Mouse (Mus musculus) lung, postnatal 0 days (tissue): ENCODE measurements around the gene St8sia2.

Experiments
- CTCF ChIP-seq: IDR thresholded peaks from 2 replicates; pipeline ENCODE4 v1.5.1; 2016; ENCODE audit warnings: antibody characterized with exemption, mild to moderate bottlenecking
- EP300 ChIP-seq: IDR thresholded peaks from 2 replicates; pipeline ENCODE4 v1.6.1; 2016; ENCODE audit warnings: antibody characterized with exemption, mild to moderate bottlenecking, control low read depth

DNA sequence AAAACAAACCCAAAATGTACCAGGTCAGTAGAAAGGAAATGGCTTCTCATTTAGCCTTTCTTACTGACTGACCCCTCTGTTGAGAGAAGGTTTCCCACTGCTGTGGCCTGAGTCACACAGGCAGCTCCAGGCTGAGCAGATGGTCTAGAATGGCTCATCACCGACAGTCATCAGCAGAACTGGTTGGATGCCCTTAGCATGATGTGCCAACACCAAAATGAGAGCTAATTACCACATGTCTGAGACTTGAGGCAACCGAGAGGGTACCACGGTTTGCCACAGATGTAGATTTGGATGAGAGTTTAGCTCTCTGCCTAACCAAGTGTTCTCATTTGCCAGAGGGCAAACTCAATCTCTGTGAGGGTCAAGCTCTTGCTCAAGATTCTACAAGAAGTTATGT lies 42.3 kb upstream of the St8sia2 start:
- TF ChIP-seq CTCF (no peak), EP300 (no peak)
